ENCODE assay signal across 13 mouse cellular contexts in the genomic region with DNA sequence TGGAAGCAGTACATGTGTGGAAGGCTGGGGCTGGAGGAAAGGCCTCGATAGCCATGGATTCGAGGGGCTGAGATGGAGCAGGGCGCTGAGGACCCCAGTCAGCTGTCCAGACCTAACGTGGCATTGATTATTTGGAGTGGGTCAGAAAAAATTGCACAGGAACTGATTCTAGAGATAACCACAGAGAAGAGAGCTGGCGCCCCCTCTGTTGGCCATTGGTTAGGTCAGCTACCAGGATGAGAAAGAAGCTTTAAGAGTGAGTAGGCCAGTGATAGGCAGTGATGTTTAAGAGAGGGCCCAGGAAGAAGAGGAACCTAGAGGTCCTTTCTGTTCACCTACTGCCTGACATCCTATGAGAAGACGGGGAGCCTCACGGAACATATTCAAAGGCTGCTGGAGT. TPM values are rescaled to one million over a fixed set of nuclear protein-coding genes. Genes with fewer than 3 reads are reported as not detected.
DNase-seq lines count a peak whose midpoint lies in the region; ATAC-seq and TF ChIP-seq lines count a peak whose summit lies in the region.
"Had no signal": no experiment of that assay in that cellular context is flagged by ENCODE, and none has a peak within 500 bp of the region (broad histone marks: within the 10 kb centered on the region; RNA-seq: fewer than 3 reads in every experiment).

No protein-coding gene starts in this region.

- WGBS in cerebellum, adult 2 months: 78% methylated on average over 7 of the region's 7 CpGs
- WGBS in lung, embryonic 14.5 days: 72% methylated on average over 7 of the region's 7 CpGs
- 75% methylated on average over 7 of the region's 7 CpGs for WGBS in midbrain, embryonic 16.5 days

- TF ChIP-seq POLR2A in cerebellum, adult 2 months (IDR thresholded peaks at IDR 0.05; ENCODE audit: borderline replicate concordance, insufficient read depth, low read length): no peak

- no peak overlapping the region for H3K4me3 ChIP-seq in cerebellum, adult 2 months (replicated peaks; ENCODE audit: insufficient read depth, low read depth, low read length)
- H3K4me3 ChIP-seq in lung, embryonic 14.5 days (ENCODE audit: low read depth, low read length): no peak overlapping the region
- no peak overlapping the region for H3K4me3 ChIP-seq in midbrain, embryonic 16.5 days (ENCODE audit: low read depth, low read length)
- H3K4me3 ChIP-seq: heart, embryonic 13.5 days had no signal

- H3K4me2 ChIP-seq in lung, embryonic 14.5 days: no peak overlapping the region
- H3K4me2 ChIP-seq in midbrain, embryonic 16.5 days (ENCODE audit: low read length): no peak overlapping the region
- H3K4me2 ChIP-seq: heart, embryonic 13.5 days had no signal

- intact Hi-C loops in left cerebral cortex, postnatal 25 days (cut with DNase I): no loop called here

- no peak overlapping the region for H3K27ac ChIP-seq in cerebellum, adult 2 months (ENCODE audit: insufficient read depth, low read length)
- H3K27ac ChIP-seq in lung, embryonic 14.5 days (ENCODE audit: low read depth): no peak overlapping the region
- no peak overlapping the region for H3K27ac ChIP-seq in midbrain, embryonic 16.5 days (ENCODE audit: low read length)
- H3K27ac ChIP-seq: heart, embryonic 13.5 days had no signal

- H3K27me3 ChIP-seq in cerebellum, adult 2 months (ENCODE audit: control insufficient read depth, insufficient read depth, low read length): no peaks in the 10 kb centered on the region
- no peaks in the 10 kb centered on the region for H3K27me3 ChIP-seq in lung, embryonic 14.5 days (ENCODE audit: insufficient read depth, low read length)
- H3K27me3 ChIP-seq in midbrain, embryonic 16.5 days (ENCODE audit: control insufficient read depth, insufficient read depth, low read depth, low read length): no peaks in the 10 kb centered on the region
- H3K27me3 ChIP-seq: heart, embryonic 13.5 days had no signal

- no peak for DNase-seq in cerebellum, adult 2 months
- no peak for DNase-seq in lung, embryonic 14.5 days
- DNase-seq in lung, postnatal 4 days: no peak
- peak; percentile 30 for DNase-seq in MN1 (ENCODE audit: low spot score)
- DNase-seq in left cerebral cortex, postnatal 25 days (ENCODE audit: low spot score in 2 of 2): no peak

- TF ChIP-seq CTCF in cerebellum, adult 2 months (IDR thresholded peaks at IDR 0.05; ENCODE audit: borderline replicate concordance, insufficient read depth, low read depth, low read length): peak; percentile 13; the same call in 1 of the 2 replicates
- peak; percentile 45; the same call in 1 of the 2 replicates for TF ChIP-seq CTCF in lung, embryonic 14.5 days (IDR thresholded peaks at IDR 0.05; ENCODE audit: low read depth)

- H3K9me3 ChIP-seq in lung, embryonic 14.5 days (ENCODE audit: low read depth, low read length): no peaks in the 10 kb centered on the region
- H3K9me3 ChIP-seq in midbrain, embryonic 16.5 days (replicated peaks; ENCODE audit: control insufficient read depth, low read length, poor library complexity, severe bottlenecking): no peaks in the 10 kb centered on the region
- H3K9me3 ChIP-seq: heart, embryonic 13.5 days had no signal

- H3K9ac ChIP-seq in lung, embryonic 14.5 days: no peak overlapping the region
- H3K9ac ChIP-seq in midbrain, embryonic 16.5 days (ENCODE audit: low read depth, low read length): no peak overlapping the region
- H3K9ac ChIP-seq: heart, embryonic 13.5 days had no signal

- no peak for ATAC-seq in cerebellum, adult (ENCODE audit: insufficient number of reproducible peaks, low FRiP score, low TSS enrichment)
- no peak for ATAC-seq in lung, embryonic 14.5 days (ENCODE audit: insufficient read depth)
- peak; percentile 53 for ATAC-seq in megakaryocyte progenitor cell, adult 5-6 weeks (replicated peaks; ENCODE audit: poor library complexity)
- ATAC-seq in midbrain, embryonic 16.5 days: no peak
- ATAC-seq: forebrain, embryonic 16.5 days had no signal

- H3K36me3 ChIP-seq in lung, embryonic 14.5 days (ENCODE audit: insufficient read depth): peaks cover 55% of the 10 kb centered on the region
- H3K36me3 ChIP-seq in midbrain, embryonic 16.5 days (ENCODE audit: control insufficient read depth, insufficient read depth, low read length): peaks cover 11% of the 10 kb centered on the region

- no peaks in the 10 kb centered on the region for H3K4me1 ChIP-seq in cerebellum, adult 2 months (ENCODE audit: control insufficient read depth, insufficient read depth, low read length)
- peaks cover 6% of the 10 kb centered on the region; the same call in 1 of the 2 replicates for H3K4me1 ChIP-seq in lung, embryonic 14.5 days (ENCODE audit: insufficient read depth)
- H3K4me1 ChIP-seq in midbrain, embryonic 16.5 days (ENCODE audit: control insufficient read depth, insufficient read depth, low read length): no peaks in the 10 kb centered on the region
- H3K4me1 ChIP-seq: heart, embryonic 13.5 days had no signal

RNA-seq across cellular contexts. Expression of gene Kat8, which starts 7.0 kb away (rescaled TPM):
- 49.1 and 50.0 TPM in 2 replicates for polyA plus RNA-seq in cerebellum, adult 2 months (2012; rRNA removed)
- polyA plus RNA-seq in lung, embryonic 14.5 days (2014; fragmentation: Nextera tagmentation; extraction: Ambion mirVana): 39.5 and 42.8 TPM in 2 replicates
- total RNA-seq in megakaryocyte progenitor cell, adult 5-6 weeks (2015): 18.1 and 30.6 TPM in 2 replicates
- total RNA-seq in megakaryocyte progenitor cell, adult 5-6 weeks (2017): 23.7 and 30.4 TPM in 2 replicates
- 46.9 and 48.3 TPM in 2 replicates for polyA plus RNA-seq in midbrain, embryonic 16.5 days (2015; fragmentation: Nextera tagmentation; extraction: Ambion mirVana)
- total RNA-seq in left cerebral cortex, postnatal 25 days (2021): 10 to 100 TPM; 28.6 to 28.7 TPM

RNA-seq across cellular contexts. Expression of gene Prss8, which starts 10.6 kb away (rescaled TPM):
- 0.06 and 0.08 TPM in 2 replicates for polyA plus RNA-seq in cerebellum, adult 2 months (2012; rRNA removed)
- 48.8 and 51.7 TPM in 2 replicates for polyA plus RNA-seq in lung, embryonic 14.5 days (2014; fragmentation: Nextera tagmentation; extraction: Ambion mirVana)
- total RNA-seq in megakaryocyte progenitor cell, adult 5-6 weeks (2015): not detected in 2 replicates
- total RNA-seq in megakaryocyte progenitor cell, adult 5-6 weeks (2017): not detected in 2 replicates
- 0.20 and 0.27 TPM in 2 replicates for polyA plus RNA-seq in midbrain, embryonic 16.5 days (2015; fragmentation: Nextera tagmentation; extraction: Ambion mirVana)
- total RNA-seq in left cerebral cortex, postnatal 25 days (2021): under 1 TPM in 1 of 2 experiments, not detected in 1; 0.64 TPM

RNA-seq across cellular contexts. Expression of gene Bckdk, which starts 15.4 kb away (rescaled TPM):
- polyA plus RNA-seq in cerebellum, adult 2 months (2012; rRNA removed): 69.7 and 71.5 TPM in 2 replicates
- polyA plus RNA-seq in lung, embryonic 14.5 days (2014; fragmentation: Nextera tagmentation; extraction: Ambion mirVana): 152 and 169 TPM in 2 replicates
- 68.3 and 75.7 TPM in 2 replicates for total RNA-seq in megakaryocyte progenitor cell, adult 5-6 weeks (2015)
- total RNA-seq in megakaryocyte progenitor cell, adult 5-6 weeks (2017): 42.5 and 49.9 TPM in 2 replicates
- polyA plus RNA-seq in midbrain, embryonic 16.5 days (2015; fragmentation: Nextera tagmentation; extraction: Ambion mirVana): 61.3 and 67.1 TPM in 2 replicates
- total RNA-seq in left cerebral cortex, postnatal 25 days (2021): 10 to 100 TPM; 33.7 to 37.6 TPM

RNA-seq across cellular contexts. Expression of gene Vkorc1, which starts 23.9 kb away (rescaled TPM):
- 61.5 and 63.1 TPM in 2 replicates for polyA plus RNA-seq in cerebellum, adult 2 months (2012; rRNA removed)
- 127 and 129 TPM in 2 replicates for polyA plus RNA-seq in lung, embryonic 14.5 days (2014; fragmentation: Nextera tagmentation; extraction: Ambion mirVana)
- total RNA-seq in megakaryocyte progenitor cell, adult 5-6 weeks (2015): 125 and 145 TPM in 2 replicates
- 30.7 and 39.6 TPM in 2 replicates for total RNA-seq in megakaryocyte progenitor cell, adult 5-6 weeks (2017)
- 55.1 and 59.5 TPM in 2 replicates for polyA plus RNA-seq in midbrain, embryonic 16.5 days (2015; fragmentation: Nextera tagmentation; extraction: Ambion mirVana)
- total RNA-seq in left cerebral cortex, postnatal 25 days (2021): 10 to 100 TPM; 22.9 to 26.0 TPM

RNA-seq across cellular contexts. Expression of gene Gm21974, which starts 24.0 kb away (rescaled TPM):
- polyA plus RNA-seq in cerebellum, adult 2 months (2012; rRNA removed): not detected in 2 replicates
- not detected in 2 replicates for polyA plus RNA-seq in lung, embryonic 14.5 days (2014; fragmentation: Nextera tagmentation; extraction: Ambion mirVana)
- not detected in 2 replicates for total RNA-seq in megakaryocyte progenitor cell, adult 5-6 weeks (2015)
- not detected in 2 replicates for total RNA-seq in megakaryocyte progenitor cell, adult 5-6 weeks (2017)
- polyA plus RNA-seq in midbrain, embryonic 16.5 days (2015; fragmentation: Nextera tagmentation; extraction: Ambion mirVana): not detected in 2 replicates
- not detected for total RNA-seq in left cerebral cortex, postnatal 25 days (2021)
- total RNA-seq: layer of hippocampus, postnatal 10 days; neutrophil, adult 5-6 weeks had no signal
- polyA plus RNA-seq: forebrain, embryonic 16.5 days; heart, embryonic 13.5 days; lung, embryonic 16.5 days had no signal

Comparison
In these comparisons a context has a peak if more than half of its experiments do, and no peak if none do; other contexts are left out.
1. RNA of gene Prss8, which starts 10.6 kb away (polyA plus RNA-seq): 48.8 to 51.7 TPM in lung, embryonic 14.5 days; 0.20 to 0.27 TPM in midbrain, embryonic 16.5 days and 0.06 to 0.08 TPM in cerebellum, adult 2 months; every median in the first group is over 10 times any median in the second.